Mouse (Mus musculus): ENCODE data around the gene Rpp40.

Gene Rpp40

GRCm38 (mm10) chr13:35851581-35851980 is 54.6 kb downstream of the Rpp40 start:
- no peak for DNase-seq (ENCODE audit: low spot score)

GRCm38 (mm10) chr13:35848694-35849093 is 57.5 kb downstream of the Rpp40 start:
- peak; percentile 38 for DNase-seq (ENCODE audit: low spot score)

DNA sequence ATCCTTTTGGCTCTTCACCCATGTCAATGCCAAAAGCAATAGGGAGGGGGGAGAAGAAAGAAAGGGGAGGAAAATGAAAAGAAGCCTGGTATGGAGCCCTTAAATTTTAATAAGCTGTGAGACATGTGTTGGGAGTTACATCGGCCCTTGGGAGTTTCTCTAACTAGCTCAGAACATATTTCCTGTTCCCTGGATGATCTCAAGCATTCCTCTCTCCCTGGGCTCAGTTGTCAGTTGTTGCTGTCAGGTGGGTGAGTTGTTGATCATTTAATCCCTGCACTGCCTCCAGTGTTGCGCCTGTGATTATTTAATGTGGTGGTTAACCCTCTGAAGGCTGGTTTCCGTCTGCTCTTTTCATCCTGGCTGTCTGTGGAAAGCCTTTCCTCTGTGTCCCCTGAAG is 60.9 kb downstream of the Rpp40 start:
- DNase-seq (ENCODE audit: low spot score) = no peak
